Mouse (Mus musculus) G1E (cell line): Measurements from ENCODE around the gene Arid5b.

ENCODE experiments used
- CTCF ChIP-seq: IDR thresholded peaks from 2 replicates; pipeline ENCODE4 v1.5.1; 2012; ENCODE audit warnings: low read depth, low read length, inconsistent platforms, mixed read lengths
- TAL1 ChIP-seq: conservative IDR thresholded peaks from 2 replicates; pipeline ENCODE4 v1.6.1; 2012; ENCODE audit warnings: low read depth, low read length, inconsistent platforms, mixed read lengths

GRCm38 (mm10) chr10:68136480-68137083 is 142.0 kb downstream of the Arid5b start:
- TF ChIP-seq CTCF (no peak), TAL1 (no peak)
